Mouse (Mus musculus): ENCODE measurements around the gene Ear6.

Gene Ear6

DNA sequence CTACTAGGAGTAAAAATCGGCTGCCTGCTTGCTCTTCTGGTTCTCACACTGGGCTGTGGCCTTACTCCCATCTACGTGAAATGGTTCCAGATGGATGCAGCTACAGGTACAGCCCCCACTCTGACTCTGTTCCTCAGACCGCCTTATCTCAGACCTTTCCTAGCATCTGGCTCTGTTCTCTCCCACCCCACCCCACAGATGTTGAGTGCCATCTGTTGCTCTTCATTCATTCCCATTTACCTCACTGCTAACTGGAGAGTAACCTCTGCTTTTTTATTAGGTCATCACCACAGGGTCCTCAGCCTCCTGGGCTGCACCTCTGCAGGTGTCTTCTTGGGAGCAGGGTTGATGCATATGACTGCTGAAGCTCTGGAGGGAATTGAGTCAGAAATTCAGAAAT is 40.3 kb downstream of the Ear6 start:
- no peak for DNase-seq (ENCODE audit: low spot score)

DNA sequence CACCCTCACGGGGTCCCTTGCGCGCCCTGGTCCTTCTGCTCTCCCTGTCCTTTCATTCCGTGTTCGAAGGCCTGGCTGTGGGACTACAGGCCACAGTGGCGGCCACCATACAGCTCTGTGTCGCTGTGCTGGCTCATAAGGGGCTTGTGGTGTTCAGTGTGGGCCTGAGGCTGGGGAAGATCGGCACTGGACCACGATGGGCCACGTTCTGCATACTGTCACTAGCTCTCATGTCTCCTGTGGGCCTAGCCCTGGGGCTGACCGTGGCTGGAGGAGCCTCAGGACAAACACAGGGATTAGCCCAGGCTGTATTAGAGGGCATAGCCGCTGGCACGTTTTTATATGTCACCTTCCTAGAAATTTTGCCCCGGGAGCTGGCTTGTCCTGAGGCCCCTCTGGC is 41.6 kb downstream of the Ear6 start:
- DNase-seq (ENCODE audit: low spot score) = no peak

DNA sequence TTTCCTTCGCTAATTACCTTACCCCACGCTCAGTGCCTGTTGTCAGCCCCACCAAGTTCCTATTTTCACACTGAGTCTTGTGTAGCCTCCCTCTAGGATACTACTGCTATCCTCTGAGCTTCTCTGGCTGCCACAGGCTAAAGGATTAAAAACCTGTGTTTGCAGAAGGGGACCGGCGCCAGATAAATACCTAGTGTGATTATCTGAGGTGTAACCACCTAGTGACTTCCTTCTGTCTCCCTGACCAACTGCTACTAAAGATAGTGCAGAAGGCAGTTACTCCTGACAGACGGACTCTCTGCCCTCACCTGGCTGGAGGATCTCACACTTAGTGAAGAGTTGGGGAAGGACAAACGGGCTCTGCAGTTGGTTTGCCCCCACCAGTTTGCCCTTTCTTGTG is 42.5 kb downstream of the Ear6 start:
- DNase-seq (ENCODE audit: low spot score) = no peak

DNA sequence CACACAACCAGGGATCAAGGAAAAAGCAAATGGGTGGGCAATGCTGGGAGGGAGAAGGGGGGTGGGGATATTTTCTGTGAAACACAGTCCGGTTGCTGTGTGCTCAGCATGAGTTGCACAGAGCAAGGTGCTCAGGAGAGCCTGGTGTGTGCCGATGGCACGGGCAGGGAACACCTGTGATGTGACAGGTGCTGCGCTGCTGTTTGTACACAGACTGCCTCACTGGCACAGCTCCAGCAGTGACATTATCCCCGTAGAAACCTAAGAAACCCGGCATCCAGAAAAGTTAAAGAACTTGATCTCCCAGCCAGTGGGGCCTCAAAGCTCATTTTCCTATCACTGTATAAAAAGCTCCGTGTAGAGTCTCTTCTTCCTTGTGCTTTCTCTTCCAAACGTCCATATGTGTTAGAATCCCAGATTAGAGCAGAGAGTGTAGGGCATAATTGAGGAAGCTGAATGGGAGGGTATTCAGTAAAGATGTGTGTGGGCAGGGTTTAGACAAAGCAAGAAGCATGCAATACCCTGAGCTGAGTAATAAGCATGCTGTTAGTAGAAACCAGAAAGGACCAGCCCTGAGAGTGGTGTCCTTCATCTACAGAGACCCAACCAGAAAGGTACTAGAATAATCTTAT is 43.2 kb downstream of the Ear6 start:
- DNase-seq (ENCODE audit: low spot score) = no peak

DNA sequence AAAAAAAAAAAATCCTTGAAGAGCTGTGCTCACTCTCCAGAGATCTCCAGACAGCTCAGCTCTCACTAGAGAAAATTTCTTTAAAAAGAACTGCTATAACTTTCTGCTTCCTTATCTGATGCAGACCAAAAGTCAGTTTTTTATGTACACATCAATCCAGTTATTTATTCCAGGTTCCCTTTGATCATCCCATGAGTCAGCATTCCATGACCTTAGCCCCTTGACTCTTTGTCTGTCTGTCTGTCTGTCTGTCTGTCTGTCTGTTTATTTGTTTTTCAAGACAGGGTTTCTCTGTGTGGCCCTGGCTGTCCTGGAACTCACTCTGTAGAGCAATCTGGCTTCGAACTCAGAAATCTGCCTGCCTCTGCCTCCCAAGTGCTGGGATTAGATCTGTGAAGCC is 45.9 kb downstream of the Ear6 start:
- no peak for DNase-seq (ENCODE audit: low spot score)

GRCm38 (mm10) chr14:51902806-51903710 is 49.6 kb downstream of the Ear6 start:
- peak; percentile 38 for DNase-seq (ENCODE audit: low spot score)

- no peak for DNase-seq (ENCODE audit: low spot score)
These were observed 50.3 kb downstream of the Ear6 start for GRCm38 (mm10) chr14:51903782-51904181.
